Mouse (Mus musculus) brown adipose tissue, adult 24 weeks (tissue): ENCODE measurements around the gene Apex2. TPM values are rescaled to one million over a fixed set of nuclear protein-coding genes. Genes with fewer than 3 reads are reported as not detected.
A peak's percentile ranks its signal among the peaks of the same experiment; 100 is the strongest.

Experiments
- H3K27ac ChIP-seq: fragments of 200-500 bp; replicated peaks from 2 replicates; pipeline ENCODE4 v1.5.1; 2012; ENCODE audit warnings: low read depth, mild to moderate bottlenecking, low read length
- H3K4me1 ChIP-seq: fragments of 200-500 bp; 2 replicates; pipeline ENCODE4 v1.6.1; 2012; ENCODE audit warnings: low read length, mixed read lengths; ENCODE audit not compliant: control insufficient read depth, insufficient read depth, insufficient read length
- H3K4me3 ChIP-seq: fragments of 200-500 bp; 2 replicates; pipeline ENCODE4 v1.5.1; 2012; ENCODE audit warnings: low read depth, mild to moderate bottlenecking, low read length, moderate library complexity; ENCODE audit not compliant: insufficient read depth
- polyA plus RNA-seq: library from polyadenylated mRNA; stranded (reverse); fragments of >200 nt; gene quantifications from 2 replicates; pipeline ENCODE4 v1.2.4, GENCODE M21; 2012; ENCODE audit not compliant: missing spikeins, insufficient read depth, insufficient read length

The Apex2 gene
- 5.9 and 13.2 TPM in 2 replicates for polyA plus RNA-seq

DNA sequence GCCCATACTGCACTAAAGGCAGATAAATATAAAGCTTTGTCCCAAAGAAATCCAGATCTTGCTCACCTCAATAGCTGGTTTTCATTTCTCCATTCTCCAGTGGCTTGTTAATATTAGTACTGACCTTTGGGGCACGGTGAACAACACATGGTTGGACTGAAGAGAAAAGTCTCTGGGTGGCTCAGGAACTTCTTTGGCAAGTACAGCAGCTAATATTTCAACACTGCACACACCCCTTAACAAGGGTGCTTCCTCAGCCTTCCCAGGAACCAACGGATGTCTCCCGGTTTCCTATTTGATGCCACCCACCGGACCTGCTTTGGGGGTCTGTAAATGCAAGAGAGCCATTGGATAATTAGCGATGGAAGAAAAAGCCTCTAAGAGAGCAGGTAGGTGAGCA lies at the start of gene Apex2:
Gene Apex2 (minus strand): TSS at position 173 of the 400 bp plus-strand sequence.
- no peaks in the 10 kb centered on the region for H3K4me1 ChIP-seq
- H3K4me3 ChIP-seq = peak within 1 kb of the TSS; percentile 73
- H3K27ac ChIP-seq = peak within 1 kb of the TSS; percentile 85

DNA sequence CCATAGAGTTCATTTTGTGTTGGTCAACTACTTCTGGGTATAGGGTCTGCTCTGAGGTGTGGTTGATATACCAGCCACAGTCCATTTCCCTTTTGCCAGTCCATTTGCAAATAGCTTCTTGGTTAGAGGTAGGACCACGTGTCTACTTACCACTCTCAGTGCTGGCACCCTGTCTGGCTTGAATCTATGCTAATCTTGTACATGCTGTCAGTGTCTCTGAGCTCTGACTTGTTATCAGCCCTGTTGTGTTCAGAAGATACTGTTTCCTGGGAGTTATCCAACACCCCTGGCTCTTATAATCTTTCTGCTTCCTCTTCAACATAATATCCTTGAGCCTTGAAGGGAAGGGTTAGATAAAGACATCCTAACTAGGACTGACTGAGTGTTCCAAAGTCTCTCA lies 46.8 kb upstream of the Apex2 start:
- no peaks in the 10 kb centered on the region for H3K4me1 ChIP-seq
- no peak overlapping the region for H3K4me3 ChIP-seq
- H3K27ac ChIP-seq = no peak overlapping the region

DNA sequence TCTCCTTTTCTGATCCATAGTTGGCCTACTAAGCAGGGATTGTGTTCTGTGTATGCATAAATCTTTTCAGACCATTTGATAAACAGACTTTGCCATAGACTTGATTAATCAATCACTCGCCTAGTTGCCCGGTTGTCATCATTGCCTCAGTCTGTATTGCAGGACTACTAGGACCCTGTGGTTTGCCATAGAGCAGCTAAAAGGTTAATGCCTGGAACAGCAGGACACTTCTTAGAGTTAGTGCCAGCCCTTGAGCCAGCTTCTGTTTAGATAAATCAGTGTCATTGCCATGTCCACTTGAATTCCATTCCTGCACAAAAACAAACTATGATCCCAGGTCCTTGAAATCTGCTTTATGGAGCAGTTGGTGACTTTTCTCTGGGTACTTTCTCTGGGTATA lies 9.2 kb upstream of the Apex2 start:
- Histone ChIP-seq H3K4me1 (no peaks in the 10 kb centered on the region), H3K27ac (peak overlapping the region; percentile 21; the same call in 1 of the 2 replicates), H3K4me3 (no peak overlapping the region)

DNA sequence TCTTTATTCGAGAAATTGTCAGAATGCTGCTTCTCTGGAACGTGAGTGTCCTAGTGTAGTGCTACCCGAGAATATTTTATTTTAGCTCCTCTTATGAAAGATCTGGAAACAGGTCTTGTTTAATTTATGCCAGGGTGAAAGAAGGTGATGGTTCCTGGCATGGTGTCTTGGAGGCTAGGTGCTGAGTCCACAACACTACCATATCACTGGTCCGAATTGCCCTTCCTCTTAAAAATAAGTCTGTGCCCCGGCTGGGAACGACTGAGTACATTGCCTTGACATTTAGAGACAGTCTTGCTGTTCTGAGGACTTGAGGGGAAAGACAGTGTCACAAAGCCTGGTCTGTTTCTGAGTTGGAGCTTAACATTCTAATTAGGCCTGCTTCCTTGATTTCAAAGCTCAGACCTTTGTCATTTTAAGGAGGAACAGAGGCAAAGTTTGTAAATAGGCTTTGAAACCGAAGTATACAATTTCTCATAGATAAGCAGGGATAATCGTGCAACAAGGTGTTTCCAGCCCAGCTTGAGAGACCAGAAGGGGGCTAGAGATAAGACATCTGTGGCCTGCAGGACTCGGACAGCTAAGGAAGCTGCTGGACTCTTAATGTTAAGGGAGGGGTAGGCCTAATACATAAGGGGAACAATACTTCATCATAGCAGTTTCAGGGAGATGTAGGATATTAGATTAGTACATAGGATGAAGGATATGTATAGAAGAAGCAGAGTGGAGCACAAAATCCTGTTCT lies 5.5 kb upstream of the Apex2 start:
- Histone ChIP-seq H3K4me1 (no peaks in the 10 kb centered on the region), H3K27ac (peak overlapping the region; percentile 92), H3K4me3 (no peak overlapping the region; the same call in 1 of the 2 replicates)

DNA sequence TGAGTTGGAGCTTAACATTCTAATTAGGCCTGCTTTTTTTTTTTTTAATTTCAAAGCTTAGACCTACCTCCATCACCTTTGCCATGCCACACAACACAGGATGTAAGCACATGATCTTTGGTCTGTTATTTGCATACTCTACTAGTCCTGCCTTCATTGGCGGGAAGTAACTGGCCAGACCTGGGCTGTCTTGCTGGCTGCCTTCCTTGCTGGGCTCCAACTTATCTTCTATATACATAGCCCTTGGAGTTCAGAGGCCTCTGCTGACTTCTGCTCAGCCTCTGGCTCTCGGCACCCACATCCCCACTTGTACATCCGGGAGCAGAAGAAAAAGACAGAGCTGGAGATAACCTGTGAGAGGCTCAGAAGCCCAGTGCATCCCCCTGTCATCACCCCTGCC lies 4.5 kb upstream of the Apex2 start:
- peak overlapping the region; percentile 92 for H3K27ac ChIP-seq
- peak overlapping the region; percentile 3; the same call in 1 of the 2 replicates for H3K4me3 ChIP-seq
- no peaks in the 10 kb centered on the region for H3K4me1 ChIP-seq

DNA sequence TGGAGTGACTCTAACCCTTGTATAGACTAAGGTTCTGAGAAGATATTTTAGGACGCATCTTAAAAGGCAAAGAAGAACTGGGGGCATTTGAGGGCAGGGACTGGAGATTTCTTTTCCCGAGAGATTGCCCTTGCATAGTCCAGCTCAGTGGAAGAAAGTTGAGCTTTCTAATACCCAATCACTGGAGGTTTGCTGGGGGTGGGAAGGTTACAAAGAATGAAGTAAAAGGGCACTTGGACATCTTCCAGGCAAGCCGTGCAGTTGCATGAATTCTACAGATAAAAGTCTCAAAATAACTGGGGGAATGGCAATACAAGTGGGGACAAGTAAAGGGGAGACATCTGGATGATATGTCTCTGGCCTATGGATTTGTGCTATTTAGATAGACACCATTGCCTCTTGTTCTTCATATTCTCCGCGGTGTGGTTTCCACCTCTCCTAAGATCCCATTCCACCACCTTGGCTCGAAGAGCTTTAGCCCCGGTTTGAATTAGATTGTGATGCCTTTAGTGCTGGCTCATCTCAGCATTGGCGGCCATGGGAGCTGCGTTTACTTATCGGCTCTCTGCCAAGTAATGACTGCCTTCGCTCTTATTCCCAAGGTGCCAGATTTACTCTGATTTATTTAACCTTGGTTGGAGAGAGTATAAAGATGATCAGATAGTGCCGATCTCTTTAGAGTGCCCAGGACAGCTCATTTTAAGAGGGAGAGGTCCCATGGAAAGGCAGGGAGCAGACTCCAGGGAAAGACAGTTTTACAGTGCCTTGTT lies 3.8 kb upstream of the Apex2 start:
- Histone ChIP-seq H3K27ac (peak overlapping the region; percentile 92), H3K4me3 (peak overlapping the region; percentile 42), H3K4me1 (no peaks in the 10 kb centered on the region)

DNA sequence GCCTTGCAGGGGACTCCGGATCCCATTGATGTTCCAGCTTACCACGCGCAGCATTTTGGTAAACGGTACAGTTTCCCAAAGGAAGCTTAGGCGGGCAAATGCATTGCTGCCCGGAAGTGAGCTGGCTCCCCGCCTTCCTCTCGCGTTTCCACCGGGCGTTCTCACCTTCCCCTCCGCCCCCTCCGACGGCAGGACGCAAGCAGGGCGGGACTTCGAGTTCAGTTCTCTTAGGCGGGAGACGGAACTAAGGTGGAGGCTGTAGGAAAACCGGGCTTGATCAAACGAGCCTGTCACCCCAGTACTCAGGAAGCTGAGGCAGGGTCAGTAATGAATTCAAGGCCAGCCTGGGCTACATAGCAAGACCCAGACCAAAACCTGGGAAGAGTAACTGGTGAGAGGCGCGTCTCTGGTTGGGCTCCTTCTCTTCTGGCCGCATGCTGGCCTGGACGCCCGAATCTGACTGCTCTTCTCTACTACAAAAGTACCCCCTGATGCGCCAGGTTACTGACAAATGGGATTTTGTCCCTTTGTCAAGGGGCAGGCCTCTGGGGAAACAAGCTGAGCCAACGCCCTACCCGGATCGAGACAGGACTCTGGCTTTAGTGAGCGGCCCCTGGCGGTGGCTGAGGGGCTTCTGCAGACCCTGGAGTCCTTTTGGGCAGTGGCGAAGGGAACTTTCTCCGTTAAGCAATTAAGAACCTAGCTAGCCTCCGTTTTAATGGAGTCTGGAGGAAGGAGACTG lies 1.5 kb downstream of the Apex2 start, which contains the start of gene Pfkfb1:
Gene Pfkfb1 (plus strand): TSS at position 207 of the 742 bp plus-strand sequence.
- Histone ChIP-seq H3K4me1 (no peaks in the 10 kb centered on the region), H3K4me3 (peak within 1 kb of the TSS; percentile 73), H3K27ac (peak within 1 kb of the TSS; percentile 78)

DNA sequence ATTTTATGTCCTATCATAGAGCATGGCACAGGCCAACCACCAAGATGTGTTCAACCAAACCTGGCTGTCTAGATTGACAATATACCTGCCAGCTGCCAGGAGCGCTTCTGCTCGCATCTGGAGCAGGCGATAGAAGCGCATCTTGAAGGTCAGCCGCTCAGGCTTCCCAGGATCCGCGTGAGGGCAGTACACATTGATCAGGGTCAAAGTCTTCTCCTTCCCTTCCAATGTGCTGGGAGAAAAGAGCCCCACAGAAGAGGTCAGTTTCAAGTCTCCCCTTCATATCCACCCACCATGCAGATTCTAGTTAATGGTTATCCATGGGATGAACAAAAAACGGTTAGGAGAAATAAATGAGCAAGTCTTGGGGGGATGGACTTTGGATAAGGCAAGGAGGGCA lies 4.6 kb downstream of the Apex2 start:
- Histone ChIP-seq H3K4me1 (no peaks in the 10 kb centered on the region), H3K27ac (no peak overlapping the region), H3K4me3 (no peak overlapping the region)

DNA sequence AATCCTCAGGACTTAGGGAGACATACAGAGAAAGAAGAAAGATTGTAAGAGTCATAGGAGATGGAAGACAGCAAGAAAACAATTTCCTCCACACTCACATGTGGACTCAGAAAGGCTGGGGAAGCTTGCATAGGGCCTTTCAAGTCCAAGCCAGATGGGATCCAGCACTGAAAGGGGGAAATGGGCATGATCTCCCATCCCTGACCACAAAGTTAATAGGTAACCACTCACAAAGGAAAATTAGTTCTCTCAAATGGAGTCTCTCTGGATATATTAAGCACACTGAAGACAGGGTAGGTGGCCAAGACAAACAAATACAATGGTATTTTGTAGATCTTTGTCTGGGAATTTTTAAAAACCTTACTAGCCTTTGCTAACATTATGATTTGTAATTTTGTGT lies 7.7 kb downstream of the Apex2 start:
- H3K27ac ChIP-seq = no peak overlapping the region

DNA sequence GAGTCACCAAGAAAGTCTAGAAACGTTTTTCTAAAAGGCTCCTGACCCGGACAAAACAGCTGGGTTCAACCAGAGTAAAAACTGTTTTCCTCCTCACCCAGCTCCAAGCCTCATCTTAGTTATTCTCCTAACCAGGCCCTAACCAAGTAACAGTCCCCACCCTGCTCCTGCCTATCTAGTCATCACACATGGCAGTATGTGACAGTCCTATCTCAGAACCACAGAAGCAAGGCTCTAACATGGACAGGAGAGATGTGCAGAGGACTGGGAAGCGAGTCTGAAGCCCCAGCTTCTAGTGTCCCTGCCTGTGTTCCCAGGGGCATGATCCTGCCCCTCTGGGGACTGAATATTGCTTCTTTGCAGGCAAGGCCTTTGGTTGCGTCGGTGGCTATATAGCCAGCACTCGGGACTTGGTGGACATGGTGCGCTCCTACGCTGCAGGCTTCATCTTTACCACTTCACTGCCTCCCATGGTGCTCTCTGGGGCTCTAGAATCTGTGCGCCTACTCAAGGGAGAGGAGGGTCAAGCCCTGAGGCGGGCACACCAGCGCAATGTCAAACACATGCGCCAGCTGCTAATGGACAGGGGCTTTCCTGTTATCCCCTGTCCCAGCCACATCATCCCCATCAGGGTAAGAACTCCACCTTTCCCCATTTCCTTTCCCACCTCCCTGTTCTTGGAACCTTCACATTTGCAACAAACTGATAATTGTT lies 24.9 kb downstream of the Apex2 start:
- H3K27ac ChIP-seq = no peak overlapping the region
- H3K4me1 ChIP-seq = no peaks in the 10 kb centered on the region
- no peak overlapping the region for H3K4me3 ChIP-seq

More for the DNA sequence above, 7.7 kb downstream of the Apex2 start:
- no peak overlapping the region for H3K4me3 ChIP-seq
- H3K4me1 ChIP-seq = no peaks in the 10 kb centered on the region

DNA sequence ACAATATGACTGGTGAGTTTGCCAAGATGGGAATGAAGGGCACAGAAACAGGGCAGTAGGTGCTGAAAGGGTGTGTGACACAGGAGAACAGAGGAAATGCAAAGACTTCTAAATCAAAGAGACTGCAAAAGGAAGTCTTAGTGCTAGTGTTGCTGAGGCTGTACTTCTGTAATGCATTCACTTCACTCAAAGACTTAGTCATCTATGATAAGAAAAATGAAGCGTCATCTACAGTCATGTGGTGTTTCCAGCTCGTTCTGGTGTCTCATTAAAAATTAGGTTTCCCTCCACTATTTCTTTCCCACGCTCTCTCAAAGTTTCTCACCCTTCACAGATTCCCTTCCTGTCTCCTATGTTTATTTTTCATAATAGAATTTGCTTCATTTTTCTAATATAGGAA lies 35.6 kb downstream of the Apex2 start:
- Histone ChIP-seq H3K27ac (no peak overlapping the region), H3K4me1 (no peaks in the 10 kb centered on the region), H3K4me3 (no peak overlapping the region)

DNA sequence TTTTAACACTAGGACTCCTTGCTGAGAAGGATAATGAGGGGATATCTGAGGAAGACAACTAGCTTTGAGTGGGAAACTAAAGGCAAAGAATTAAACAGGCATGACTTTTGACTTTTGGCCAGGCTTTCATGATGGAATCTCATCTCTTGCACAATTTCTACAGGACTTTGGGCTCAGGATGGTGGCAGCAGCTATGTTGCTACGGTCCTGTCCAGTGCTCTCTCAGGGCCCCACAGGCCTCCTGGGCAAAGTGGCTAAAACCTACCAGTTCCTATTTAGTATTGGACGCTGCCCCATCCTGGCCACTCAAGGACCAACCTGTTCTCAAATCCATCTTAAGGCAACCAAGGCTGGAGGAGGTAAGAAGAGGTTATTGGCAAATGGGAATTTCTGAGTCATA lies 37.7 kb downstream of the Apex2 start:
- no peaks in the 10 kb centered on the region for H3K4me1 ChIP-seq
- no peak overlapping the region for H3K4me3 ChIP-seq
- no peak overlapping the region for H3K27ac ChIP-seq

DNA sequence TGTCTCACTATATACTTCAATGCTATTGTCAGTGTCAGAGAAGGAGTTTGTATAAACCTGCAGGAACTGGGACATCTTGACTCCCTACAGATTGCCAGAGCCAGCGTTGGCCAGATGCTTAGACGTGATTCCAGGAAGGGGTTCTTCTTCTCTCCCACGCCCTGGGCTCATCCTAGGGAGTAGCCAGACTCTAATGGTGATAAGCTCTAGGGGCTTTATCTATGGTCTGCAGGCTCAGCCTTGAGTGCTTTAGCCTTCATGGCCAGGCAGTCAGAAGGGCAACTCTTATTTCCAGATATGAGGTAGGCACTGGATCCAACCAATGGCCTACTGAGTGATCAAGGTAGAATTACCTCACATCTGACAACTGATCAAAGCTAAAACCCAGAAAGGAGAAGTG lies 40.0 kb downstream of the Apex2 start:
- Histone ChIP-seq H3K4me1 (no peaks in the 10 kb centered on the region), H3K27ac (no peak overlapping the region), H3K4me3 (no peak overlapping the region)

DNA sequence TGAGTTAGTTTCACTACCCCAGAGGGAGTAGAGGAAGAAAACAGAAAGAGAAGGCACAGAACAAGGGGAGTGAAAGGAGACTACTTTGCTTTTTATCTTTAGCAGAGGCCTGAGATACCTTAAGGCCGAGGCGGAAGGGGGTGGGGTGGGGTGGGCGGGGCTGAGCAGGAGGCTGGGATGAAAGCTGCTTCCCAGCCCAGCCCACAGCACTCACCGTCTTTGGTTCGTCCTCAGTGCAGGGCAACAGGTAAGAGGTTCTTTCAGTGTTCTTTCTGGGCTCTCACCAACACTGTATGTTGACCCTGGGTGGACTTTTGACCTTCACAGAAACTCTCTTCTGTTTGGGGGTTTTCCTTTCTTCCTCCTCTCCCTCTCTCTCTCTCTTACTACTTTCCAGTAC lies 42.4 kb downstream of the Apex2 start, which contains the start of gene Alas2:
Gene Alas2 (plus strand): TSS at position 137 of the 400 bp plus-strand sequence.
- Histone ChIP-seq H3K4me3 (no peak within 1 kb of the TSS), H3K4me1 (no peaks in the 10 kb centered on the region), H3K27ac (no peak within 1 kb of the TSS)
